Mouse (Mus musculus): ENCODE data around the gene Ifnl2. TPM values are rescaled to one million over a fixed set of nuclear protein-coding genes. Genes with fewer than 3 reads are reported as not detected.
A peak's percentile ranks its signal among the peaks of the same experiment; 100 is the strongest.

Ifnl2 gene
- polyA plus RNA-seq, 1 experiment from 2014 or later = not detected

GRCm38 (mm10) chr7:28488030-28488491 is 22.2 kb downstream of the Ifnl2 start:
- no peak overlapping the region for H3K27ac ChIP-seq
- no peaks in the 10 kb centered on the region for H3K36me3 ChIP-seq
- 5% methylated on average over 16 of the region's 16 CpGs for WGBS
- no peak overlapping the region; the same call in 1 of the 2 replicates for H3K9ac ChIP-seq
- H3K4me2 ChIP-seq (replicated peaks) = peak overlapping the region; percentile 62
- peak overlapping the region; percentile 33 for H3K4me3 ChIP-seq
- no peaks in the 10 kb centered on the region; the same call in 1 of the 2 replicates for H3K9me3 ChIP-seq
- H3K4me1 ChIP-seq = peaks cover 16% of the 10 kb centered on the region
- no peak for ATAC-seq (ENCODE audit: low FRiP score, low read depth)
- H3K27me3 ChIP-seq = peaks cover 12% of the 10 kb centered on the region

- WGBS = 23% methylated on average over 4 of the region's 4 CpGs
- H3K9ac ChIP-seq = no peak overlapping the region
- no peak overlapping the region for H3K4me2 ChIP-seq (replicated peaks)
- peaks cover 12% of the 10 kb centered on the region for H3K27me3 ChIP-seq
- no peak overlapping the region for H3K4me3 ChIP-seq
- ATAC-seq (ENCODE audit: low FRiP score, low read depth) = no peak
- H3K36me3 ChIP-seq = no peaks in the 10 kb centered on the region
- H3K27ac ChIP-seq = no peak overlapping the region
- H3K9me3 ChIP-seq = no peaks in the 10 kb centered on the region
- H3K4me1 ChIP-seq = peaks cover 11% of the 10 kb centered on the region
Observed at GRCm38 (mm10) chr7:28484192-28484591, 26.1 kb downstream of the Ifnl2 start.

GRCm38 (mm10) chr7:28482854-28483253 is 27.4 kb downstream of the Ifnl2 start:
- no peak overlapping the region for H3K4me3 ChIP-seq
- H3K36me3 ChIP-seq = no peaks in the 10 kb centered on the region
- ATAC-seq (ENCODE audit: low FRiP score, low read depth) = no peak
- H3K4me1 ChIP-seq = peaks cover 8% of the 10 kb centered on the region
- H3K9me3 ChIP-seq = no peaks in the 10 kb centered on the region
- H3K4me2 ChIP-seq (replicated peaks) = no peak overlapping the region
- peaks cover 6% of the 10 kb centered on the region for H3K27me3 ChIP-seq
- H3K27ac ChIP-seq = no peak overlapping the region
- WGBS = 87% methylated on average over 11 of the region's 11 CpGs
- no peak overlapping the region for H3K9ac ChIP-seq

- H3K27me3 ChIP-seq = no peaks in the 10 kb centered on the region
- no peaks in the 10 kb centered on the region for H3K9me3 ChIP-seq
- H3K27ac ChIP-seq = no peak overlapping the region
- no peak overlapping the region for H3K9ac ChIP-seq
- peaks cover 5% of the 10 kb centered on the region; the same call in 1 of the 2 replicates for H3K4me1 ChIP-seq
- H3K4me3 ChIP-seq = no peak overlapping the region
- 8% methylated on average over 8 of the region's 8 CpGs for WGBS
- no peak overlapping the region for H3K4me2 ChIP-seq (replicated peaks)
- H3K36me3 ChIP-seq = no peaks in the 10 kb centered on the region
- ATAC-seq (ENCODE audit: low FRiP score, low read depth) = no peak
Observed at GRCm38 (mm10) chr7:28478854-28479253, 31.4 kb downstream of the Ifnl2 start.

- WGBS = 80% methylated on average over 5 of the region's 5 CpGs
- Histone ChIP-seq H3K9me3 (no peaks in the 10 kb centered on the region), H3K27ac (no peak overlapping the region), H3K27me3 (no peaks in the 10 kb centered on the region), H3K4me1 (peaks cover 5% of the 10 kb centered on the region; the same call in 1 of the 2 replicates), H3K9ac (no peak overlapping the region), H3K4me2 (replicated peaks) (no peak overlapping the region), H3K36me3 (no peaks in the 10 kb centered on the region), H3K4me3 (no peak overlapping the region)
- no peak for ATAC-seq (ENCODE audit: low FRiP score, low read depth)
Observed at GRCm38 (mm10) chr7:28477363-28477762, 32.9 kb downstream of the Ifnl2 start.

GRCm38 (mm10) chr7:28476191-28476590 is 34.1 kb downstream of the Ifnl2 start:
- Histone ChIP-seq H3K4me3 (no peak overlapping the region), H3K27me3 (no peaks in the 10 kb centered on the region), H3K4me1 (peaks cover 5% of the 10 kb centered on the region; the same call in 1 of the 2 replicates), H3K27ac (no peak overlapping the region), H3K4me2 (replicated peaks) (no peak overlapping the region), H3K9me3 (no peaks in the 10 kb centered on the region), H3K36me3 (no peaks in the 10 kb centered on the region), H3K9ac (no peak overlapping the region)
- no peak for ATAC-seq (ENCODE audit: low FRiP score, low read depth)
- 87% methylated on average over 6 of the region's 6 CpGs for WGBS

GRCm38 (mm10) chr7:28467213-28467751 is 43.0 kb downstream of the Ifnl2 start:
- ATAC-seq (ENCODE audit: low FRiP score, low read depth) = peak; percentile 82
- H3K36me3 ChIP-seq = peaks cover 17% of the 10 kb centered on the region
- H3K4me1 ChIP-seq = peaks cover 15% of the 10 kb centered on the region
- peaks cover 21% of the 10 kb centered on the region for H3K27me3 ChIP-seq
- H3K4me2 ChIP-seq (replicated peaks) = peak overlapping the region; percentile 91
- peak overlapping the region; percentile 71 for H3K9ac ChIP-seq
- no peaks in the 10 kb centered on the region for H3K9me3 ChIP-seq
- H3K4me3 ChIP-seq = peak overlapping the region; percentile 55
- WGBS = 1% methylated on average over 59 of the region's 63 CpGs
- no peak overlapping the region for H3K27ac ChIP-seq

- Histone ChIP-seq H3K4me2 (replicated peaks) (peak overlapping the region; percentile 91), H3K27ac (no peak overlapping the region), H3K36me3 (peaks cover 22% of the 10 kb centered on the region), H3K4me1 (peaks cover 15% of the 10 kb centered on the region), H3K4me3 (peak overlapping the region; percentile 55), H3K9ac (peak overlapping the region; percentile 71), H3K9me3 (no peaks in the 10 kb centered on the region), H3K27me3 (peaks cover 21% of the 10 kb centered on the region)
- WGBS = 18% methylated on average over 40 of the region's 40 CpGs
- ATAC-seq (ENCODE audit: low FRiP score, low read depth) = peak; percentile 3; the same call in 1 of the 2 replicates
Observed at GRCm38 (mm10) chr7:28466721-28467212, 43.5 kb downstream of the Ifnl2 start.

- H3K27me3 ChIP-seq = peaks cover 21% of the 10 kb centered on the region
- H3K9ac ChIP-seq = no peak overlapping the region
- H3K9me3 ChIP-seq = no peaks in the 10 kb centered on the region
- WGBS = 61% methylated on average over 10 of the region's 10 CpGs
- peaks cover 15% of the 10 kb centered on the region for H3K4me1 ChIP-seq
- H3K4me3 ChIP-seq = no peak overlapping the region
- no peak overlapping the region for H3K4me2 ChIP-seq (replicated peaks)
- no peak for ATAC-seq (ENCODE audit: low FRiP score, low read depth)
- peaks cover 42% of the 10 kb centered on the region for H3K36me3 ChIP-seq
- H3K27ac ChIP-seq = no peak overlapping the region
Observed at GRCm38 (mm10) chr7:28464416-28465212, 45.6 kb downstream of the Ifnl2 start.

- no peaks in the 10 kb centered on the region for H3K9me3 ChIP-seq
- H3K27me3 ChIP-seq = peaks cover 15% of the 10 kb centered on the region
- no peak overlapping the region for H3K4me2 ChIP-seq (replicated peaks)
- H3K4me1 ChIP-seq = peaks cover 13% of the 10 kb centered on the region
- H3K4me3 ChIP-seq = no peak overlapping the region
- peaks cover 61% of the 10 kb centered on the region for H3K36me3 ChIP-seq
- no peak overlapping the region for H3K9ac ChIP-seq
- ATAC-seq (ENCODE audit: low FRiP score, low read depth) = no peak
- 93% methylated on average over 2 of the region's 2 CpGs for WGBS
- H3K27ac ChIP-seq = no peak overlapping the region
Observed at GRCm38 (mm10) chr7:28462769-28463168, 47.5 kb downstream of the Ifnl2 start.

- Histone ChIP-seq H3K4me1 (no peaks in the 10 kb centered on the region), H3K9me3 (no peaks in the 10 kb centered on the region), H3K9ac (no peak overlapping the region), H3K4me2 (replicated peaks) (no peak overlapping the region), H3K4me3 (no peak overlapping the region), H3K27me3 (no peaks in the 10 kb centered on the region), H3K27ac (no peak overlapping the region), H3K36me3 (peaks cover 80% of the 10 kb centered on the region)
- 95% methylated on average over 4 of the region's 5 CpGs for WGBS
- no peak for ATAC-seq (ENCODE audit: low FRiP score, low read depth)
Observed at GRCm38 (mm10) chr7:28460361-28460760, 49.9 kb downstream of the Ifnl2 start.
